Mouse (Mus musculus): Measurements from ENCODE around the gene Sorcs2. TPM values are rescaled to one million over a fixed set of nuclear protein-coding genes. Genes with fewer than 3 reads are reported as not detected.

Sorcs2 gene
- polyA plus RNA-seq, 1 experiment from 2014 or later, result 3.5 TPM

DNA sequence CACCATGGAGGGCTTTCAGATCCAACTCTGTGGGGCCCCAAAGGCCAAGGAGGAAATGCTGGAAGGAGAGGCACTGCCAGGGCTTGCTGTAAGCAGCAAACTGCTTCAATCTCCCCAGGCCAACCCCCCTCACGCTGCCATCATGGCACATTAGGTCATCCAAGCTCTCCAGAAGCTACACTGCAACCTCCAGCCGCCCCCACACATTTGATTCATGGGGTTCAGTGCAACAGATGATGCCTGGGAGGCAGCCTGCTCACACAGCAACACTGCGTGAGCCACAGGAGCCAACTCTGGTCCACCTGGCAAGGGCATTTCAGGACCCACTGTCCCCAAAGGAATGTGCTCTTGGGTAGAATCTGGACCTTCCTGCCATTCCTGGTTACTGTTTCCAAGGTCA, 21.9 kb upstream of the Sorcs2 start:
- no peaks in the 10 kb centered on the region for H3K9me3 ChIP-seq (ENCODE audit: control insufficient read depth)
- H3K4me1 ChIP-seq (replicated peaks; ENCODE audit: control insufficient read depth, insufficient read depth, low read length), result no peaks in the 10 kb centered on the region
- ATAC-seq, result no peak
- no peak overlapping the region for H3K27ac ChIP-seq (ENCODE audit: low read depth, low read length)
- H3K9ac ChIP-seq (ENCODE audit: low read depth, low read length), result no peak overlapping the region
- no peak overlapping the region for H3K4me3 ChIP-seq (ENCODE audit: low read depth, low read length)
- no peaks in the 10 kb centered on the region for H3K36me3 ChIP-seq (ENCODE audit: control insufficient read depth, insufficient read depth)
- 55% methylated on average over 3 of the region's 3 CpGs for WGBS
- H3K27me3 ChIP-seq (replicated peaks; ENCODE audit: control insufficient read depth, insufficient read depth, low read length), result no peaks in the 10 kb centered on the region
- no peak overlapping the region for H3K4me2 ChIP-seq (replicated peaks; ENCODE audit: low read depth)
- no peak for TF ChIP-seq CTCF (IDR thresholded peaks at IDR 0.05; ENCODE audit: low read depth)

DNA sequence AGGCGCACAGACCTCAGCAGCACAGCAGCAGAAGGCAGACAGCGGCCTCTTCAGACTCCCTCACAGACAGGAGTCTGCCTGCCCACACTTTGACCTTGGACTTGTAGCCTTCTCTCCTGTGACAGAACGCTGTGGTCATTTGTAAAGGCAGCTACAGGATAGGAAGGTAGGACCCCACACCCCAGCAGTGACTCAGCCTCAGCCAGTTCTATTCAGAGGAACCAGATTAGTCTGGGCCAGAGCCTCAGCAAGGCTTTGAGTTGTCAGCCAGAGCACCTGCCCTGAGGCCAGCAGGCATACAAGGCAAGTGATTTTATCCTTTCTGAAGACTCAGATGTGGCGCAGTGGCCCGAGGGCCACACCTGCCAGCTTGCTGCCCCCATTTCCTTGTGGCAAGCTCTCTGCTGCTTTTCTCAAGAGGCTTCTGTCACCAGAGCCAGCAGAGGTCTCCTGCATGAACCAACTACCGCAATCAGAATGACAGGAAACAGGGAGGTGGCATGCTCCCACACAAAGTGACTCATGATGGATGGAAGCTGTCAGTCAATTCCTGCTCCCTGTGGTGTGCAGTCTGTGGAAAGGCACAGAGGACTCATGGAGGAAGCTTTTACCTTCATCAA, 16.9 kb upstream of the Sorcs2 start:
- ATAC-seq, result no peak
- H3K4me2 ChIP-seq (replicated peaks; ENCODE audit: low read depth), result no peak overlapping the region
- H3K4me1 ChIP-seq (replicated peaks; ENCODE audit: control insufficient read depth, insufficient read depth, low read length), result no peaks in the 10 kb centered on the region
- no peaks in the 10 kb centered on the region for H3K36me3 ChIP-seq (ENCODE audit: control insufficient read depth, insufficient read depth)
- no peak overlapping the region for H3K9ac ChIP-seq (ENCODE audit: low read depth, low read length)
- no peak overlapping the region for H3K4me3 ChIP-seq (ENCODE audit: low read depth, low read length)
- 69% methylated on average over 6 of the region's 6 CpGs for WGBS
- no peak overlapping the region for H3K27ac ChIP-seq (ENCODE audit: low read depth, low read length)
- H3K9me3 ChIP-seq (ENCODE audit: control insufficient read depth), result no peaks in the 10 kb centered on the region
- no peak for TF ChIP-seq CTCF (IDR thresholded peaks at IDR 0.05; ENCODE audit: low read depth)
- no peaks in the 10 kb centered on the region for H3K27me3 ChIP-seq (replicated peaks; ENCODE audit: control insufficient read depth, insufficient read depth, low read length)

DNA sequence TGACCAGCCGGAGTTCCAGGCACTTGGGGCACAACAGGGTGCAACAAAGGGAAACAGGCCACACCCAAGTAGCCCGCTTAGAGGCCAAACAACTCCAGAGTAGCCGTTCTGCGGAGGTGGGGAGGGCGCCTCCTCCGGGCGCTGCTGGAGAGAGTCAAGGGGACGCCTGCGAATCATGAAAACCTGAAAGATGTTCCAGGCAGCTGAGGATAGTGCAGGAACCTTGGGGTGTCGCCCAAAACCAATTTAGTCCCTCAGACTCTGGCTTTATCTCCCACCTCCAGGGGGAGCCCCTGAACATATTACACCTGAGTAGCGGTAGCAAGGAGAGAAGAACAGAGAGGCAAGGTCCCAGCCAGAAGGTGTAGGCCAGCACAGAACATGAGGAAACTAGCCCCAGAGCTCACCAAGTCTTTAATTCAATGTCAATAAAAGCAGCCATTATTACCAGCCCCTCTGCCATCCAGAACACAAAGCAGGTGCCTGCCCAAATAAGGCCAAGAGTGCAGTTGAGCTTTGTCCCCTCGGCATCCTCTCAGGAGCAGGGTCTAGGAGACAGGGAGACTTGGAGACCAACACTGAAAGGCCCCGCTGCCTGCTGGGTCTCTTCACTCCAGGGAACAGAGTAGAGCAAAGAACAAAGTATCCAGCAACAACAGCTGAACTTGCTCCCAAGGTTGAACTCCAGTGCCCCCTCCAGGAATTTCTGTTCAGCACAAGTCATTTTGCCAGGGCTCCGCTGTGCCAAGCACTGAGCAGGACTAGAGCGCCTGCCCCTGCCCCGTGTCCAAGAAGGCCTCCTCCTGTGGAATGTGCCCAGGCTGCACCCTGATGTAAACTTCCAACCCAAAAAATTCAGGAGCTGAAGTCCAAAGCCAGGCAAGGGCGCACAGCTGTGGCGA, 775 bp upstream of the Sorcs2 start:
- peak; percentile 34 for ATAC-seq
- TF ChIP-seq CTCF (IDR thresholded peaks at IDR 0.05; ENCODE audit: low read depth), result peak; percentile 80

DNA sequence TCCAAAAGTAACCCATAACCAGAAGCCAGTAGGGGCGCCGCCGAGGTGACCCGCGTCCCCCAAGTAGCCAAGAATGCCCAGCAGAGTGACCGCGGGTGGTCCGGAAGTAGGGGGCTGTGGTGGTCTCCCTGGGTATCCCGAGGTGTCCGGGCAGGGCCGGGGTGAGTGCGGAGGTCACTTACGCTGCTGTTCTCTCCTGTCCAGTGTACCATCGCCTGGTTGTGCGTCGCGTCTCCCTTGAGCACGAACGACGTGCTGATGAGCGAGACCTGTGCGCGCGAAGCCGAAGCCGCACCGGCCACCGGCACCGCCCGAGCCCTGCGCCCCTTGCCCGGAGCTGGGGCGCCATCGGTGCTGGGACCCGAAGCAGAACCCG, 567 bp downstream of the Sorcs2 start:
- Histone ChIP-seq H3K4me1 (replicated peaks; ENCODE audit: control insufficient read depth, insufficient read depth, low read length) (0 out of 2 replicates have a peak, but pooled peaks cover 2% of the 10 kb centered on the region), H3K9me3 (ENCODE audit: control insufficient read depth) (no peaks in the 10 kb centered on the region), H3K9ac (ENCODE audit: low read depth, low read length) (peak overlapping the region; percentile 66), H3K4me2 (replicated peaks; ENCODE audit: low read depth) (peak overlapping the region; percentile 99), H3K4me3 (ENCODE audit: low read depth, low read length) (peak overlapping the region; percentile 74), H3K27me3 (replicated peaks; ENCODE audit: control insufficient read depth, insufficient read depth, low read length) (0 out of 2 replicates have a peak, but pooled peaks cover 9% of the 10 kb centered on the region), H3K36me3 (ENCODE audit: control insufficient read depth, insufficient read depth) (no peaks in the 10 kb centered on the region), H3K27ac (ENCODE audit: low read depth, low read length) (no peak overlapping the region; the same call in 1 of the 2 replicates)
- TF ChIP-seq CTCF (IDR thresholded peaks at IDR 0.05; ENCODE audit: low read depth), result peak; percentile 17; the same call in 1 of the 2 replicates
- ATAC-seq, result peak; percentile 7; the same call in 1 of the 2 replicates
- WGBS, result under 1% methylated on average over 36 of the region's 36 CpGs

More for the DNA sequence above, 775 bp upstream of the Sorcs2 start:
- Histone ChIP-seq H3K36me3 (ENCODE audit: control insufficient read depth, insufficient read depth) (no peaks in the 10 kb centered on the region), H3K27ac (ENCODE audit: low read depth, low read length) (no peak overlapping the region), H3K4me3 (ENCODE audit: low read depth, low read length) (no peak overlapping the region), H3K27me3 (replicated peaks; ENCODE audit: control insufficient read depth, insufficient read depth, low read length) (0 out of 2 replicates have a peak, but pooled peaks cover 9% of the 10 kb centered on the region), H3K4me2 (replicated peaks; ENCODE audit: low read depth) (peak overlapping the region; percentile 99), H3K9me3 (ENCODE audit: control insufficient read depth) (no peaks in the 10 kb centered on the region), H3K9ac (ENCODE audit: low read depth, low read length) (no peak overlapping the region), H3K4me1 (replicated peaks; ENCODE audit: control insufficient read depth, insufficient read depth, low read length) (0 out of 2 replicates have a peak, but pooled peaks cover 2% of the 10 kb centered on the region)
- 12% methylated on average over 18 of the region's 18 CpGs for WGBS

DNA sequence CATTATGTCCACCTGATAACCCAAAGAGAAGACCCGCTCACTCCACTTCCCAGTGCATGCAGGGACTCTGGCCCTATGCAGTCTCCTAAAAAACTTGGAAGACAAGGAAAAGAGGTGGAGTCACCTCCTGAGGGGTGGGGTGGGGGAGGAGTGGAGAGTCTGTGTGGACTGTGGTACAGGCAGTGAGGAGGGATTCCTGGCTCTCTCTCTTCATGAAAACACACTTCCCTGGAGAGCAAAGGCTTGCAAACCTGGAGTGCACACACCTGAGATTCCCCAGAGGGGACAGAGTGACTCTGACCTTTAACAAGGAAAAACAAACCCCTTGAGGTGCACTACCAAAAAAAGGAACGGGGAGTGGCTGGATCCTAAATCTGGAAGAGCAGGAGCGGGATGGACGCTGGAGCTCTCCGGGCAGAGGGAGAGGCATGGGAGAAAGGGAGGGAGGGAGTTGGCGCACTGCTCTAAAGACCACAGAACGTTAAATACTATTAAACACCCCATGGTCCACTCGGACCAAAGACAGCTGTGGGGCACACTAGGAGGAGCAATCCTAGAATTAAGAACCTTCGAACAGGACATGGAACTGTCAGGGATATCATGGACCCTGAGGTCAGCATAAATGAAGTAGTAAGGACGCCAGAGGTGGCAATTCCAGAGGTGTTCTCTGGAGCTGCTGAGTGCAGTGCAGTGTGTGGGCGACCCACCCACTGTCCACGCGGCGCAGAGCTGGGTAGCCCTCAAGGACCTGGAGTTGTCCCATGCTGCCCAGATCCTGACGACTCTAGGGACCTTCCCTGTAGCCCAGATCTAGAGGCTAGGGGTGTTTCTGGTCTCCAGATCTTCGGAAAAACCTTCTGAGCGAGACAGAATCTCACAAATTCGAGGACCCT, 1.2 kb downstream of the Sorcs2 start:
- TF ChIP-seq CTCF (IDR thresholded peaks at IDR 0.05; ENCODE audit: low read depth), result no peak
- Histone ChIP-seq H3K4me2 (replicated peaks; ENCODE audit: low read depth) (peak overlapping the region; percentile 99), H3K4me3 (ENCODE audit: low read depth, low read length) (peak overlapping the region; percentile 74), H3K27me3 (replicated peaks; ENCODE audit: control insufficient read depth, insufficient read depth, low read length) (0 out of 2 replicates have a peak, but pooled peaks cover 9% of the 10 kb centered on the region), H3K9me3 (ENCODE audit: control insufficient read depth) (no peaks in the 10 kb centered on the region), H3K4me1 (replicated peaks; ENCODE audit: control insufficient read depth, insufficient read depth, low read length) (0 out of 2 replicates have a peak, but pooled peaks cover 2% of the 10 kb centered on the region), H3K36me3 (ENCODE audit: control insufficient read depth, insufficient read depth) (no peaks in the 10 kb centered on the region), H3K9ac (ENCODE audit: low read depth, low read length) (peak overlapping the region; percentile 34; the same call in 1 of the 2 replicates), H3K27ac (ENCODE audit: low read depth, low read length) (no peak overlapping the region)
- 8% methylated on average over 18 of the region's 18 CpGs for WGBS
- ATAC-seq, result no peak

Data from intestine, postnatal 0 days (tissue).